ENCODE assay signal across 8 mouse cellular contexts in the genomic region with DNA sequence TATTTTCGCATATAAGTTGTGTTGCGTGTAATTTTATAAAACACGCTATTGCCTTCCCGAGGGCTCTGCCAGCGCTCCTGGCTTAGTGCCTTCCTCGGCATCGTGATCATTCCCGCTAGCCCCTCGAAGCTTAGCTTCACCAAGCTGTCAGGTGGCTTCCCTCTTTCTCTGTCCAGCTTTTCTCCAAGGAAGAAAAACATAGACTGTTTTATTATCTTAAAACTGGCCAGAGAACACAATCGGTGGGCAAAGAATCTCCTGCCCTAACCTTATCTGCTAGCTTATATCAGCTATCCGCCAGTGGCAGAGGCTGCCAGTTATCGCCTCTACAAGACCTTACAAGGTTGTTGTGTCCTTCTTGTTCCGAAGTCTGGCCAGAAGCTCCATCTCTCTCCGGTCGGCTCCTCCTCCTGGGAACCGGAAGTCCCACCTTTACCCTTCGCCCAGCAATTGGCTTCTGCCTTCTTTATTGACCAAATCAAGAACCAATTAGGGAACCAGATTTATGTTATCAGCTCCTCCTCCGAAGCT. TPM values are rescaled to one million over a fixed set of nuclear protein-coding genes. Genes with fewer than 3 reads are reported as not detected.
DNase-seq lines count a peak whose midpoint lies in the region; ATAC-seq and TF ChIP-seq lines count a peak whose summit lies in the region.

No protein-coding gene starts in this region.

- H3K4me1 ChIP-seq in forebrain, embryonic 11.5 days (replicated peaks; ENCODE audit: control insufficient read depth, insufficient read depth, low read length): peaks cover 7% of the 10 kb centered on the region
- peaks cover 15% of the 10 kb centered on the region for H3K4me1 ChIP-seq in heart, embryonic 16.5 days (ENCODE audit: control insufficient read depth, insufficient read depth, low read length)
- H3K4me1 ChIP-seq in liver, embryonic 16.5 days (ENCODE audit: control insufficient read depth, low read depth, low read length): peaks cover 39% of the 10 kb centered on the region
- peaks cover 34% of the 10 kb centered on the region for H3K4me1 ChIP-seq in neural tube, embryonic 13.5 days (replicated peaks)
- peaks cover 7% of the 10 kb centered on the region for H3K4me1 ChIP-seq in testis, adult 2 months (ENCODE audit: control insufficient read depth, insufficient read depth, low read length)

- no peaks in the 10 kb centered on the region for H3K36me3 ChIP-seq in forebrain, embryonic 11.5 days (ENCODE audit: control insufficient read depth, insufficient read depth, low read length)
- no peaks in the 10 kb centered on the region for H3K36me3 ChIP-seq in heart, embryonic 16.5 days (ENCODE audit: control insufficient read depth, insufficient read depth)
- no peaks in the 10 kb centered on the region for H3K36me3 ChIP-seq in liver, embryonic 16.5 days (ENCODE audit: control insufficient read depth, insufficient read depth)
- H3K36me3 ChIP-seq in neural tube, embryonic 13.5 days: no peaks in the 10 kb centered on the region
- no peaks in the 10 kb centered on the region for H3K36me3 ChIP-seq in testis, adult 2 months (ENCODE audit: control insufficient read depth, insufficient read depth, low read length)

- peak overlapping the region; percentile 57 for H3K4me3 ChIP-seq in forebrain, embryonic 11.5 days (ENCODE audit: low read depth, low read length)
- H3K4me3 ChIP-seq in heart, embryonic 16.5 days (ENCODE audit: low read length): peak overlapping the region; percentile 62
- peak overlapping the region; percentile 74 for H3K4me3 ChIP-seq in liver, embryonic 16.5 days (ENCODE audit: low read depth, low read length)
- peak overlapping the region; percentile 54 for H3K4me3 ChIP-seq in neural tube, embryonic 13.5 days
- H3K4me3 ChIP-seq in testis, adult 2 months (ENCODE audit: control insufficient read depth, low read depth, low read length): peak overlapping the region; percentile 76

- H3K9me3 ChIP-seq in forebrain, embryonic 11.5 days (ENCODE audit: control insufficient read depth, low read length): no peaks in the 10 kb centered on the region
- no peaks in the 10 kb centered on the region for H3K9me3 ChIP-seq in heart, embryonic 16.5 days (replicated peaks; ENCODE audit: control insufficient read depth, low read length)
- H3K9me3 ChIP-seq in liver, embryonic 16.5 days (replicated peaks; ENCODE audit: control insufficient read depth, low read length): no peaks in the 10 kb centered on the region
- no peaks in the 10 kb centered on the region for H3K9me3 ChIP-seq in neural tube, embryonic 13.5 days

- H3K9ac ChIP-seq in forebrain, embryonic 11.5 days (ENCODE audit: low read length): peak overlapping the region; percentile 47
- peak overlapping the region; percentile 78 for H3K9ac ChIP-seq in heart, embryonic 16.5 days (ENCODE audit: low read length)
- H3K9ac ChIP-seq in liver, embryonic 16.5 days (ENCODE audit: low read depth, low read length): peak overlapping the region; percentile 84
- peak overlapping the region; percentile 84 for H3K9ac ChIP-seq in neural tube, embryonic 13.5 days

- peak; percentile 68 to 74 for DNase-seq in CD8-positive naive resting alpha-beta T cell, adult 2 months (ENCODE audit: low read depth in 2 of 2, low spot score in 2 of 2)
- DNase-seq in c-Kit-positive CD71-negative TER-119-negative erythroid progenitor cells, embryonic 14.5 days (ENCODE audit: low read depth): peak; percentile 82
- DNase-seq in forebrain, embryonic 11.5 days (ENCODE audit: low spot score): peak; percentile 87
- DNase-seq in kidney, postnatal 4 days: peak; percentile 89 to 92

- TF ChIP-seq CTCF in testis, adult 2 months (IDR thresholded peaks at IDR 0.05; ENCODE audit: control insufficient read depth, insufficient read depth, insufficient replicate concordance, low read depth, low read length): no peak

- peak overlapping the region; percentile 81 for H3K27ac ChIP-seq in forebrain, embryonic 11.5 days (ENCODE audit: low read depth, low read length)
- H3K27ac ChIP-seq in heart, embryonic 16.5 days (ENCODE audit: low read length): peak overlapping the region; percentile 96
- H3K27ac ChIP-seq in liver, embryonic 16.5 days (ENCODE audit: low read length): peak overlapping the region; percentile 100
- peak overlapping the region; percentile 92 for H3K27ac ChIP-seq in neural tube, embryonic 13.5 days (replicated peaks)
- H3K27ac ChIP-seq in testis, adult 2 months (ENCODE audit: control insufficient read depth, insufficient read depth, low read depth, low read length): peak overlapping the region; percentile 82

- H3K27me3 ChIP-seq in forebrain, embryonic 11.5 days (ENCODE audit: control insufficient read depth, insufficient read depth, low read length): no peaks in the 10 kb centered on the region
- no peaks in the 10 kb centered on the region for H3K27me3 ChIP-seq in heart, embryonic 16.5 days (ENCODE audit: control insufficient read depth, insufficient read depth, low read length)
- no peaks in the 10 kb centered on the region for H3K27me3 ChIP-seq in liver, embryonic 16.5 days (ENCODE audit: control insufficient read depth, insufficient read depth, low read depth, low read length)
- H3K27me3 ChIP-seq in neural tube, embryonic 13.5 days: no peaks in the 10 kb centered on the region
- H3K27me3 ChIP-seq in testis, adult 2 months (ENCODE audit: control insufficient read depth, insufficient read depth, low read length): no peaks in the 10 kb centered on the region

- ATAC-seq in forebrain, embryonic 11.5 days (replicated peaks; ENCODE audit: low FRiP score): peak; percentile 52
- ATAC-seq in heart, embryonic 16.5 days (replicated peaks; ENCODE audit: extremely low read depth, insufficient read depth, low FRiP score): peak; percentile 79
- ATAC-seq in liver, embryonic 16.5 days (ENCODE audit: low read depth): peak; percentile 77
- ATAC-seq in neural tube, embryonic 13.5 days (ENCODE audit: low read depth): peak; percentile 59

- TF ChIP-seq POLR2A in testis, adult 2 months (IDR thresholded peaks at IDR 0.05; ENCODE audit: control insufficient read depth, low read depth, low read length): peak; percentile 64

- WGBS in forebrain, embryonic 11.5 days: 3% methylated on average over 18 of the region's 18 CpGs
- 1% methylated on average over 18 of the region's 18 CpGs for WGBS in heart, embryonic 16.5 days
- whole genome bisulfite sequencing in liver, embryonic 16.5 days (ENCODE audit: insufficient replicate concordance): under 1% methylated on average over 18 of the region's 18 CpGs
- 2% methylated on average over 18 of the region's 18 CpGs for WGBS in neural tube, embryonic 13.5 days

- peak overlapping the region; percentile 57 for H3K4me2 ChIP-seq in forebrain, embryonic 11.5 days (ENCODE audit: low read depth, low read length, severe bottlenecking)
- H3K4me2 ChIP-seq in heart, embryonic 16.5 days (ENCODE audit: low read depth, low read length): peak overlapping the region; percentile 84
- peak overlapping the region; percentile 85 for H3K4me2 ChIP-seq in liver, embryonic 16.5 days (ENCODE audit: low read depth, low read length)
- H3K4me2 ChIP-seq in neural tube, embryonic 13.5 days: peak overlapping the region; percentile 86

RNA-seq across cellular contexts. Expression of a gene that starts 3.6 kb away (rescaled TPM):
- polyA plus RNA-seq in forebrain, embryonic 11.5 days (2014; fragmentation: Nextera tagmentation; extraction: Ambion mirVana): 94.0 and 95.7 TPM in 2 replicates
- 44.4 and 49.5 TPM in 2 replicates for polyA plus RNA-seq in heart, embryonic 16.5 days (2015; fragmentation: Nextera tagmentation; extraction: Ambion mirVana)
- polyA plus RNA-seq in liver, embryonic 16.5 days (2015; fragmentation: Nextera tagmentation; extraction: Ambion mirVana): 17.2 and 23.0 TPM in 2 replicates
- 49.6 and 52.8 TPM in 2 replicates for polyA plus RNA-seq in neural tube, embryonic 13.5 days (2015; fragmentation: Nextera tagmentation; extraction: Ambion mirVana)
- polyA plus RNA-seq in testis, adult 2 months (2012; rRNA removed): 44.5 and 44.9 TPM in 2 replicates

RNA-seq across cellular contexts. Expression of a gene that starts 3.9 kb away (rescaled TPM):
- polyA plus RNA-seq in forebrain, embryonic 11.5 days (2014; fragmentation: Nextera tagmentation; extraction: Ambion mirVana): 48.2 and 55.8 TPM in 2 replicates
- 16.7 and 19.2 TPM in 2 replicates for polyA plus RNA-seq in heart, embryonic 16.5 days (2015; fragmentation: Nextera tagmentation; extraction: Ambion mirVana)
- polyA plus RNA-seq in liver, embryonic 16.5 days (2015; fragmentation: Nextera tagmentation; extraction: Ambion mirVana): 13.7 and 15.4 TPM in 2 replicates
- polyA plus RNA-seq in neural tube, embryonic 13.5 days (2015; fragmentation: Nextera tagmentation; extraction: Ambion mirVana): 19.1 and 21.9 TPM in 2 replicates
- 9.6 and 11.8 TPM in 2 replicates for polyA plus RNA-seq in testis, adult 2 months (2012; rRNA removed)

RNA-seq across cellular contexts. Expression of a gene that starts 33.3 kb away (rescaled TPM):
- 199 and 209 TPM in 2 replicates for polyA plus RNA-seq in forebrain, embryonic 11.5 days (2014; fragmentation: Nextera tagmentation; extraction: Ambion mirVana)
- polyA plus RNA-seq in heart, embryonic 16.5 days (2015; fragmentation: Nextera tagmentation; extraction: Ambion mirVana): 85.7 and 95.3 TPM in 2 replicates
- polyA plus RNA-seq in liver, embryonic 16.5 days (2015; fragmentation: Nextera tagmentation; extraction: Ambion mirVana): 101 and 107 TPM in 2 replicates
- polyA plus RNA-seq in neural tube, embryonic 13.5 days (2015; fragmentation: Nextera tagmentation; extraction: Ambion mirVana): 22.7 and 33.0 TPM in 2 replicates
- polyA plus RNA-seq in testis, adult 2 months (2012; rRNA removed): 15.2 and 17.9 TPM in 2 replicates

RNA-seq across cellular contexts. Expression of a gene that starts 37.2 kb away (rescaled TPM):
- 64.8 and 67.8 TPM in 2 replicates for polyA plus RNA-seq in forebrain, embryonic 11.5 days (2014; fragmentation: Nextera tagmentation; extraction: Ambion mirVana)
- 79.2 and 84.3 TPM in 2 replicates for polyA plus RNA-seq in heart, embryonic 16.5 days (2015; fragmentation: Nextera tagmentation; extraction: Ambion mirVana)
- polyA plus RNA-seq in liver, embryonic 16.5 days (2015; fragmentation: Nextera tagmentation; extraction: Ambion mirVana): 16.3 and 19.3 TPM in 2 replicates
- 27.6 and 33.7 TPM in 2 replicates for polyA plus RNA-seq in neural tube, embryonic 13.5 days (2015; fragmentation: Nextera tagmentation; extraction: Ambion mirVana)
- polyA plus RNA-seq in testis, adult 2 months (2012; rRNA removed): 1,176 and 1,231 TPM in 2 replicates

RNA-seq across cellular contexts. Expression of a gene that starts 44.2 kb away (rescaled TPM):
- 1.6 and 2.4 TPM in 2 replicates for polyA plus RNA-seq in forebrain, embryonic 11.5 days (2014; fragmentation: Nextera tagmentation; extraction: Ambion mirVana)
- 1.7 and 2.2 TPM in 2 replicates for polyA plus RNA-seq in heart, embryonic 16.5 days (2015; fragmentation: Nextera tagmentation; extraction: Ambion mirVana)
- 0.37 and 0.80 TPM in 2 replicates for polyA plus RNA-seq in liver, embryonic 16.5 days (2015; fragmentation: Nextera tagmentation; extraction: Ambion mirVana)
- 2.0 and 2.5 TPM in 2 replicates for polyA plus RNA-seq in neural tube, embryonic 13.5 days (2015; fragmentation: Nextera tagmentation; extraction: Ambion mirVana)
- 40.8 and 56.4 TPM in 2 replicates for polyA plus RNA-seq in testis, adult 2 months (2012; rRNA removed)

Comparison
In these comparisons a context has a peak if more than half of its experiments do, and no peak if none do; other contexts are left out.
1. Peak in every context shown above with its lines: DNase-seq, ATAC-seq, H3K4me3 ChIP-seq and H3K27ac ChIP-seq.